Mouse (Mus musculus) urinary bladder, postnatal 25 days (tissue): Measurements from ENCODE around the gene Prkn.

Experiments
- DNase-seq: peaks from one replicate; pipeline ENCODE4 v3.0.0; 2022; ENCODE audit warnings: low spot score

Gene Prkn

GRCm38 (mm10) chr17:10997291-10997690, 157.1 kb downstream of the Prkn start:
- DNase-seq = no peak

DNA sequence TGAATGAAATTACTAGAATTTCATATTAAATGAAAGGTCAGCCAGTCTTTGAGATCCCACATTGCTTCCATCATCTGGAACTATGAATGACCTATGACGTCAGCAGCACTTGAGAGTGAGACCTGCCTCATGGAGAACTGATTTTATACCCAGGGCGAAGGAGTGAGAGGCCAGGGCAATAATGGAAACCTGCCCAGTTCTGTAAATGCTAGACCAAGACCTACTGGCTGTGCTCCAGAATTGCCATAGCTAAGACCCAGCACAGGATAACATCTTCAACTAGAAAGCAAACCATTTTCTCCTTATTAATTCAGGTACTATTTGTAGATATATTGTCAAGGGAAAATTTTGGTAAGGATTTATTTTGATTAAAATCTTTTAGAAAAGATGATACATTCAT, 183.2 kb downstream of the Prkn start:
- no peak for DNase-seq

DNA sequence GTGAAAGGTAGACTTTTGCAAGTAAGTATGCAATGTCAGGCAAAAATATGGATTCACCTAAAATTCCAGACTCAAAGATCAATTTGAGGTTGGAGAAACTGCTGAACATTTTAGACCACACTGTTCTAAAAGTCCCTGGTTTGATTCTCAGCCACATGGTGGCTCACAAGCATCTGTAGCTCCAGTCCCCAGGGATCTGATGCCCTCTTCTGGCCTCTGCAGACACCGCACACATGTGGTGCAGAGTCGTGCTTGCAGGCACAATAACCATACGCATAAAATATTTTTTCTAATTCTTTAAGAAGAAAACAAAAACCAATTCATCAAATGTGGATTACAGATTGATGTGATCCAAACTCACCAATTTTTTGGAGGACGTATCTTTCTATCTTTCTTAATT, 189.2 kb downstream of the Prkn start:
- no peak for DNase-seq

DNA sequence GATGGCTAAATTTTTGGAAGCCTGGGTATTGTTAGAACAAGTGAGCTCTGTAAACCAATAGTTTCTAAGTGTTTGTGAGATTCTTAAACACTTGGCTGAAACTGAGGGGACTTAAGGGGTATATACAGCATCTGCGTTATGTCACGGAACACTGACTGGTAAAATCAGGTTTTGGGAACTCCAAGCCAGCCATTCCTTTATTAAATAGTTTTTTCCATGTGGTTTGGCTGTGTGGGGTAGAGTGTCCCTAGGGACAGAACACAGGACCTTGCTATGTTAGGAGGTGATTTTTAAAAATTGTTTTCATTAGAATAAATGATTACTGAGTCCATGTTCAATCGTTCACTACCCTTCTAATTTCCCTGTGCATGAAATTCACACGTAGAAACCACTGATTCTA, 190.8 kb downstream of the Prkn start:
- DNase-seq = no peak

DNA sequence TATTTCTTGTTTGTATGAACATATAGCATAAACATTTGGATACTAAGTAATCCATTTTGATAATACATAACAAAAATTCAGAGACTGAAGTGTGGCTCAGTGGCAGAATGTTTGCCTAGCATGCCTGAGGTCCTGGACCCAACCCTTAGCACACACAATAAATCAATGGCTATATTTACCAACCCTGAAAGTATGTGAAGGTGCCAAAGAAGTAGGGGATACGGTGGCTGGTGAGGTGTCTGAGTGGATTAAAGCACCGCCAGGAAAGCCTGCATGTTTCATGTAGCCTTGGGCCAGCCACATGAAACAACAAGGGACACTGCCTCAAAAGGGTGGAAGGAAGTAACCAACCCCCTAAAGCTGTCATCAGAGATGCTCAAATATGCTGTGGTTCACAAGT, 192.2 kb downstream of the Prkn start:
- no peak for DNase-seq

DNA sequence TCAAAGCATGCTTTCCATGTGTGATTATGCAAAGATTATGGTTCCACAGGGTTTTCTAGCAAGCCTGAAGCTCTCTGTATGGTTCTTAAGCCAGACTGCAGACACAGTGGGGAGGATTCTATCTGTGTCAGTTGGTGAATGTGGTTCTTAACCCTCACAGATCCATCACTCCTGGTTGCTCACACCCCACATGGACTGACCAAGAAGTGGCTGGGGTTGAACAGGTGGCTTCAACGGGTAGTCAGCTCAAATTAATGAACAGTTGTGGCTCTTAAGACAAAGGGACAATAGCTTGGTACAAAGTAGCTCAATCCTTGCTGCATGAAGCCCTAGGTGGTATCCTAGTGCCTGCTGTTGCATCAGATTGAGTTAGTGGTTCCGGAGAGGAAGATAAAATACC, 193.4 kb downstream of the Prkn start:
- no peak for DNase-seq

- DNase-seq = no peak
Measured at GRCm38 (mm10) chr17:11038272-11038671, 198.1 kb downstream of the Prkn start.

DNA sequence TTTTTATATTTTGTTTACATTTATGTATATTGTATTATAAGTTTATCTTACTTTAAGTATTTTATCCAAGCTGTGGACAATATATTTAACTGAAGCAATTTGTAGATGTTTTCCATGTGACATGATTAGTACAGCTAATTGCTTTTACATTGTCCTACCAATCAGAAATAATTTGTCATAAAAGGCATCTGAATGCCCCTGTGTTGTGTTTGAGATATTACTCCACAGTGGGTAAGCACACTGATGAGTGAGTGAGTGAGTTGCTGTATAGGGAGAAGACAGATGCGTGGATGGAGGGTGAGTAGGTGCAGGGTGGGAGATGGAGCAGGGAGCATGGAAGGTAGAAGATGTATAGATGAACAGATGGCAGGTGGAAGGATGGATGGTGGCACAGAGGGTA, 218.8 kb downstream of the Prkn start:
- no peak for DNase-seq

DNA sequence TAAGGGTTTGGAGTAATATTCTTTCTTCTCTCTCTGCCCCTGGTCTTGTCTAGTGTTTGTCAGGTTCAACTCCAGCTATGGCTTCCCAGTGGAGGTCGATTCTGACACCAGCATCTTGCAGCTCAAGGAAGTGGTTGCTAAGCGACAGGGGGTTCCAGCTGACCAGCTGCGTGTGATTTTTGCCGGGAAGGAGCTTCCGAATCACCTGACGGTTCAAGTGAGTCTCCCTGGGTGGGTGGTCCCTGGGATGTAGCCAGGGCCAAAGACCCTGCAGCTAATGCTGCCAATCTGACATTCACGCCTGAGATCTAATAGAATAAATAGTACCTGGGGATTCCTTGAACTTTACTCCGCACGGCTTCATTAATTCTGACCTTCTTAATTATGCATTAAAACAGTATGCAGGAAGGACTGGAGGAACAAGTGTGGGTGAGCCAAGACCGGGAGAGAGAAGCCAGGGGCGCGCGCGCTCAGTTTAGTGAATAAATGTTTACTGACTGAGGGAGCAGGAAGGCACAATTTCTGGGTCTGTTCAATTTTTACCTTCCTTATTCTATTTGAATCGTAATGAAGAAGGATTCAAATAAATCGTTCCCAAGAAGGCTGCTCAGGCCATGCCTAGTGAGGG, 227.0 kb downstream of the Prkn start:
- no peak for DNase-seq

DNA sequence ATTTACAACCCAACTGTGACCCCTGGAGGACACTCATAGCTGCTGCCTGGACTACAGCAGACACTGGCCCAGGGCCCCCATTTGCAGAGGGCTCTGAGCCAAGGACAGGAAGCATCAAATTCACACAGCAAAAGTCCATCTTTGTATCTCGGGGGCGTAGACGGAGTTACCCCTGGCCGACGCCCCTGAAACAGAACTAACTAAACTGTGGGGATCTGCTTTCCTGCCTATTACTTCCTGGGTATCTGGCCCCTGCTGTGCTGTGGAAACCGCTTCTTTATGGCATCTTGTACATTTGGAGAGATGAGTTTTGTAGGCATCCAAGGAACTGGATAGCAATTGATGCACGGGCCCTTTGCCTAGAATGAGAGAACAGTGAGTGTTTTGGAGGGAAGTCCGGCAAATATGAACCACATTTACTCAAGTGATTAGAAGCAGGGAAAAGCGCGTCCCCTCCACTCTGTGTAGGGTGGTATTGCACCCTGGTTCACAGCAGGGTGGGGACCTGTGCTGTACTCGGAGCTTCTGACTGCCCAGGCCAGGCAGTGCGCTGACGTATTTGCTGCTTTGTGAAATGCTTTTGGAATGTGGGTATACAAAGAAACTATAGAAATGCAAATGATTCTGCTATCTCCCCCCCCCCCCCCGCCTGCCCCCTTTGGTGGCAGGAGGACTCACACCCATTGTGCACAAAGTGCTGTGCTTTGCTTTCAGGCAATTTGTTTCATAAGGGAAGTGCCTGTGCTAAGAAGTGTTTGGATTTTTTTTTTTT, 227.7 kb downstream of the Prkn start:
- peak; percentile 28 for DNase-seq

- no peak for DNase-seq
Measured at GRCm38 (mm10) chr17:11070996-11071395, 230.8 kb downstream of the Prkn start.

DNA sequence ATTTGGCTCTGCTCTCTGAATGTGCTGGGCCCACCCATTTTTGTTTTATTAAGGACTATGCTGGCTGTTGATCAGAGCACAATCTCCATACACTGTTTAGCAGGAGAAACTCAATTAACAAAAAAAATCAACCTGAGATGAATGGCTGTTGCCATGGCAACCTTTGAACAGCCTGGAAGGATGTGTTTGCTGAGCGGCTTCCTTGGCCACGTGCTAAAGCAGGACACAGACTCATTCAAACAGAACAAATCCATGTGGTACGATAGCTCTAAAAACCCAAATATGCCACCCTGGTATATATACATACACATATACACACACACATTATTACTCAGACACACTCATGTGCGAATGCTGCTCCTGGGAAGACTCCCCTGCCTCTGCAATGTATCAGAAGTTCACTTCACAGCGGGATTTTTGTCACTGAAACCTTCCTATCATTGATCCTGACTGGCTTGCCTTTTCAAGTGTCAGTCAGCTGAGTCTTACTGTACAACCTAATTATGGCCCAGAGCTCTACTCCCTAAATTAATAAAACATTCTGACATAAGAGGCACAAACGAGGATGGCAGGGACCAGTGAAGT, 236.2 kb downstream of the Prkn start:
- DNase-seq = no peak

- no peak for DNase-seq
Measured at GRCm38 (mm10) chr17:11086492-11086891, 246.3 kb downstream of the Prkn start.

DNA sequence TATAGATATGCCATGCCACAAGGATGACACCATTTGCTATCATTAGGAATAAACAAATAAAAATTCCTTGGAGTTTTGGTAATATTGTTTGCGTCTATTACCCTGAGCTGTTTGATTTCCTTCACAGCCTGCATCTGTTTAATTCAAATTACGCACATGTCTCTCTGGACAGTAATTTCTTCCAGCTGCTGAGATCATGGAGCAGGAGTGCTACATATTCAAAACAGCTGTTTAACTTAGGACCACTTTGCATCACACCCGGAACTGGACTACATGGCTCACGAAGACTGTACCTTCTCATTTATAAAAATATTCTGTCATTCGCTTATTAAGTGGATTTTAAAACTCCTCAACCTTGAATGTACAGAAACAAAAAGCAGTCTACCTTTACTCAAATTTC, 246.9 kb downstream of the Prkn start:
- no peak for DNase-seq

GRCm38 (mm10) chr17:11087823-11088222, 247.6 kb downstream of the Prkn start:
- no peak for DNase-seq

GRCm38 (mm10) chr17:11089361-11089760, 249.2 kb downstream of the Prkn start:
- DNase-seq = no peak

- DNase-seq = no peak
Measured at GRCm38 (mm10) chr17:11092900-11093299, 252.7 kb downstream of the Prkn start.

DNA sequence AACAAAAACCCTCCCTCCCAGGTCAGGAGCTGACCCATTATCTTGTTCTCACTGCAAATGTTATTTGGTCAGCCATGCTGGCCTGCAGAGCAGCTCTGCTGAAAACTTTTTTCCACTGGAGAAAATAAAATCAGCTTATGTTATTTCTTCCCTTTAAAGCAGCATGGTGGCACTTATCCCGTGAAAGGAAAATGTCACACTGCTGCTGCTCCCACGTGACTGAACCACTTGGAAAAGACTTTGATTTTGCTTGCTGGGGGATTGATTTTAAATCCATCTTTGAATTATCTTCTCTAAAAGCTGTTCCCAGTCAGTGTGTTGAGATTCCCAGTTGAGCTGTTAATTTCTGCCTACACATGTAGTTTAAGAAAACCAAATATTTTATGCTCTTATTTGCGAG, 253.1 kb downstream of the Prkn start:
- DNase-seq = no peak

DNA sequence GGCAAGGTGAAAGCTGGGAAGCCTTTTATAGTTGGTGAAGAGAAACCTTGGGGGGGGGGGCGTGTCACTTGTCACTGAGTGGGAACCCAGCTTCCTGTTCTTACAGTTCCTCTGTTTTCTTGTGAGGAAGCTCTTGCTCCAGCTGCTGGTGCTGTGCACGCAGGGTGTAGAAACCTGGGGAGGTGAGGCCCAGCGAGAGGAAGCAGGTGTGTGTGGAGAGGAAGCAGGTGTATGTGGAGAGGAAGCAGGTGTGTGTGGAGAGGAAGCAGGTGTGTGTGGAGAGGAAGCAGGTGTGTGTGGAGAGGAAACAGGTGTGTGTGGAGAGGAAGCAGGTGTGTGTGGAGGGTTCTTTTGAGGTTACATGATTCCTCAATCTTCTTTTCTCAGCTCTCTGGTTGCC, 266.8 kb downstream of the Prkn start:
- DNase-seq = no peak

GRCm38 (mm10) chr17:11107916-11108315, 267.7 kb downstream of the Prkn start:
- DNase-seq = no peak

- no peak for DNase-seq
Measured at GRCm38 (mm10) chr17:11117508-11117907, 277.3 kb downstream of the Prkn start.

GRCm38 (mm10) chr17:11124048-11124447, 283.9 kb downstream of the Prkn start:
- DNase-seq = no peak

DNA sequence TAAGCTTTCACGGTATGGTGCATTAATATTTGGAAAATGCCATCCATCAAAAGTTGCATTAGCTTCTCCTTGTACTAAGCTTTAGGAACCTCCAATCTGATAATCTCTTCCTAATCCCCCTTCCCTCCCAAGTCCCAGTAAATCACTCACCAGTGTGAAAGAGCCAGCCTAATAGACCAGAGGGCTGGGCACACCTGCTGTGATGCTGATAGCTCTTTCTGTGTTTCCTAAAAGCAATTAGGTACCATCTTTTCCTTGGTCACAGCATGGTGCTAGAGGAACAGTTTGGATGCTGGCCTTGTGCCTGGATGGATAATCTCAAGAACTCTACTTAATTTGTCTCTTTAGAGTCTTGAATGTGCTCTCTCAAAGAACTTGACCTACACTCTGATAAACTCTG, 287.0 kb downstream of the Prkn start:
- no peak for DNase-seq

- DNase-seq = no peak
Measured at GRCm38 (mm10) chr17:11130919-11131318, 290.7 kb downstream of the Prkn start.
